Comparison of ENCODE assay signal across 18 mouse cellular contexts in the genomic region with DNA sequence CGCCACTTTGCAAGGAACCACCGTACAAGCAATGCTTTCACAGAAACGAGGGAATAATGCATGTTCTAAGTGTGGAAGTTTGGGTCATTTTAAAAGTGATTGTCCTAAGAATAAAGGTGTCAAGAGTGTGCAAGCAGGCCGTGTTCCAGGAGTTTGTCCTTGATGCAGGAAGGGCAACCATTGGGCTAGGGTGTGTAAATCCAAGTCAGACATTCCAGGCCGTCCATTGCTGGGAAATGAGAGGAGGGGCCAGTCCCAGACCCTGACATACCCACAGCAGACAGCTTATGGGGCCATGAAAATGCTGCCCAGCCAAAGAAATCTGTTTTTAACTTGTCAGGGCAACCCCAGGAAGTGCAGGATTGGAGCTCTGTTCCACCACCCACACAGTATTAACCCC. TPM values are rescaled to one million over a fixed set of nuclear protein-coding genes. Genes with fewer than 3 reads are reported as not detected.
"Had no signal": no experiment of that assay in that cellular context is flagged by ENCODE, and none has a peak within 500 bp of the region (broad histone marks: within the 10 kb centered on the region; RNA-seq: fewer than 3 reads in every experiment).

No protein-coding gene starts in this region.

- H3K27ac ChIP-seq: lung, embryonic 15.5 days; macrophage; midbrain, embryonic 13.5 days; midbrain, embryonic 15.5 days; neural tube, embryonic 12.5 days had no signal

- H3K4me3 ChIP-seq: lung, embryonic 15.5 days; megakaryocyte, embryonic 14.5 days; midbrain, embryonic 13.5 days; midbrain, embryonic 15.5 days; neural tube, embryonic 12.5 days had no signal

- ATAC-seq: liver, postnatal 0 days; lung, postnatal 0 days; midbrain, embryonic 13.5 days; midbrain, embryonic 15.5 days had no signal

- H3K27me3 ChIP-seq: lung, embryonic 15.5 days; megakaryocyte, embryonic 14.5 days; midbrain, embryonic 13.5 days; midbrain, embryonic 15.5 days; neural tube, embryonic 12.5 days had no signal

- H3K9ac ChIP-seq: liver, postnatal 0 days; lung, embryonic 15.5 days; midbrain, embryonic 13.5 days; midbrain, embryonic 15.5 days; neural tube, embryonic 12.5 days had no signal

- H3K36me3 ChIP-seq: lung, embryonic 15.5 days; midbrain, embryonic 15.5 days had no signal

- H3K9me3 ChIP-seq: lung, embryonic 15.5 days; midbrain, embryonic 15.5 days; neural tube, embryonic 12.5 days had no signal

- H3K4me2 ChIP-seq: lung, embryonic 15.5 days; midbrain, embryonic 11.5 days; midbrain, embryonic 13.5 days; midbrain, embryonic 15.5 days; neural tube, embryonic 12.5 days had no signal

- H3K4me1 ChIP-seq: lung, embryonic 15.5 days; megakaryocyte, embryonic 14.5 days; midbrain, embryonic 13.5 days; midbrain, embryonic 15.5 days; neural tube, embryonic 12.5 days had no signal

- DNase-seq: liver, postnatal 0 days; lung, adult 2 months; lung, postnatal 14 days; lung, postnatal 36 days; right cerebral cortex, postnatal 14 days; spleen, adult 18-20 months; thymus, adult 18-20 months; thymus, postnatal 14 days; thymus, postnatal 36 days had no signal

RNA-seq across cellular contexts. Expression of a gene that starts 23.2 kb away (rescaled TPM):
- total RNA-seq: monocyte, adult 5-6 weeks had no signal
